Mouse (Mus musculus) ES-Bruce4 (cell line): ENCODE measurements around the gene Slc1a4.

Experiments used
- CTCF ChIP-seq: IDR thresholded peaks from one replicate; pipeline ENCODE4 v1.8.1; 2011; ENCODE audit warnings: low read depth, low read length
- EP300 ChIP-seq: IDR thresholded peaks from 2 replicates; pipeline ENCODE4 v1.6.1; 2011; ENCODE audit warnings: low read depth, low read length; ENCODE audit not compliant: insufficient read depth
- POLR2A ChIP-seq: IDR thresholded peaks from one replicate; pipeline ENCODE4 v1.8.1; 2011; ENCODE audit warnings: low read length; ENCODE audit not compliant: insufficient read depth

DNA sequence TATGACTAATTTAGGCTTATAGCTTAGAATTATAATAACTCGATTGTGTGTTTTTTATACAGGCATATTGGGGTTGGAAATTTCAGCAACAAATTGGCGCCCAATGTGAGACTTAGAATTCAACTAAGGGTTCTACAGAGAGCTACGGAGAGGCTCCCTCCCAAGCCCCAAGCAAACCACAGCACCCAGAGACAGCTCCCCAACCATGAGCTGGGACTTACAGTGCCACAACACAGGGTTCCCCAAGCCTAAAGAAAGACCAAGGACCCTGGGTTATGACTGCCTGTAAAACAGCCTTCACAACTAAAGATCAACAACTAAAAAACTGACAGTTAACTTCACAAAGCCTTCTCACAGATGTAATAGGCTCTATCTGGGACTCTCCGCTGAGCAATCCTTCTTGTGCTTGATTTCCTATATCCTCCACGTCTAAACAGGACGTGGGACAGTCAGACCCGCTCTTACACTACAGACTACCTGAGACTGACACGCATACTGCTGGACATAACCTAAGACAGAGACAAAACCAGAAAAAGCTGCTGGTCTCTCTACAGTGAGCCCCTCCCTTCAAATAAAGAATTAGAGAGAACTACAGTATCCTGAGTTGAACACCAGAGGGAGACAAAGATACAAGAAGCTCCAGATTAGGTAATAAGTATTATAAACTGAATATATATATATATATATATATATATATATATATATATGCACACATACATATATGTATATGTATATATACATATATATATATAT, 69.7 kb downstream of the Slc1a4 start:
- no peak for TF ChIP-seq POLR2A
- no peak for TF ChIP-seq EP300
- TF ChIP-seq CTCF: no peak
